Mouse (Mus musculus): ENCODE data around the gene Snrnp25. TPM values are rescaled to one million over a fixed set of nuclear protein-coding genes. Genes with fewer than 3 reads are reported as not detected.

The Snrnp25 gene
- polyA plus RNA-seq (2016; fragmentation: Nextera tagmentation; extraction: Ambion mirVana) = 94.7 and 107 TPM in 2 replicates

- Histone ChIP-seq H3K27me3 (ENCODE audit: low read depth, poor library complexity, severe bottlenecking) (peaks cover 5% of the 10 kb centered on the region; the same call in 1 of the 2 replicates), H3K4me1 (peaks cover 18% of the 10 kb centered on the region), H3K36me3 (peaks cover 35% of the 10 kb centered on the region), H3K27ac (replicated peaks) (peak within 1 kb of the TSS; percentile 84), H3K4me3 (peak within 1 kb of the TSS; percentile 81), H3K9me3 (replicated peaks) (no peaks in the 10 kb centered on the region)
- under 1% methylated on average over 52 of the region's 52 CpGs for WGBS
- DNase-seq (ENCODE audit: low spot score) = peak; percentile 97
These were observed at the start of gene Snrnp25 for GRCm38 (mm10) chr11:32205058-32205873. Gene Snrnp25, plus strand, starts transcription at chr11:32205415.

DNA sequence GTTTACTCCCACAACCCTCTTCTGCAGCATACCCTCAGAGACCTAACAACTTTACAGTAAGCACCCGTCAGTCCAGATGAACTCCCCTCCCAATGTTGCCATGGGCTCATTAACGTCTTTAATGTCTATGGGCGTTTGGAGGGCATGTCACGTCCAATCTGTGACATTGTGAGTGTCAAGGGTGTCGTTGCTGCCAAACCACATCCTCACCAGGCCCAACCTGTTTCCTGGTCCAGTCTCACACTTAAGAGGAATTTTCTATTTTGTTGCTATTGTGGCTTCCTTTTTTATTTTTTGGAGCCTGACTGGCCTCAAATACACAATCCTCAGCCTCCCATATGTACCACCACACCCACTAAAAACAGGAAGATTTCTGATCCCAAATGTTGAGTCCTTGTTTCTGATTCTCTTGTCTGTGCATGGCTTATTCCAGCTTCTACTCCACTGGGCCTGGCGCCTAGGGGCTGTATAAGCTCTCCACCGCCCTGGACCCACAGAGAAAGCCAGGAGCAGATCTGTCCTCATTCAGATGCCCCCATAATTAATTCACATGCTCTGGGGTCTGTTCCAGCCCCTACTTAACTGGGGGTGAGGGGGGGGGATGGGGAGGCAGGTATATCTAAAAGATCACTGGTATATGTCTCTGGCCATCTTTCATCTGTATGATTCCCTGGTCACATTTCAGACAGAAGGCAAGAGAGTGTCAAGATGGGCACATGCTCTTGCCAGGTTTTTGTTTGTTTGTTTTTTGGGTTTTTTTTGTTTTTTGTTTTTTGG lies 48.2 kb upstream of the Snrnp25 start:
- peaks cover 21% of the 10 kb centered on the region for H3K4me1 ChIP-seq
- no peaks in the 10 kb centered on the region for H3K36me3 ChIP-seq
- WGBS = 88% methylated on average over 7 of the region's 7 CpGs
- DNase-seq (ENCODE audit: low spot score) = no peak
- peak overlapping the region; percentile 67 for H3K27ac ChIP-seq (replicated peaks)
- peaks cover 30% of the 10 kb centered on the region for H3K27me3 ChIP-seq (ENCODE audit: low read depth, poor library complexity, severe bottlenecking)
- no peaks in the 10 kb centered on the region for H3K9me3 ChIP-seq (replicated peaks)
- H3K4me3 ChIP-seq = no peak overlapping the region

DNA sequence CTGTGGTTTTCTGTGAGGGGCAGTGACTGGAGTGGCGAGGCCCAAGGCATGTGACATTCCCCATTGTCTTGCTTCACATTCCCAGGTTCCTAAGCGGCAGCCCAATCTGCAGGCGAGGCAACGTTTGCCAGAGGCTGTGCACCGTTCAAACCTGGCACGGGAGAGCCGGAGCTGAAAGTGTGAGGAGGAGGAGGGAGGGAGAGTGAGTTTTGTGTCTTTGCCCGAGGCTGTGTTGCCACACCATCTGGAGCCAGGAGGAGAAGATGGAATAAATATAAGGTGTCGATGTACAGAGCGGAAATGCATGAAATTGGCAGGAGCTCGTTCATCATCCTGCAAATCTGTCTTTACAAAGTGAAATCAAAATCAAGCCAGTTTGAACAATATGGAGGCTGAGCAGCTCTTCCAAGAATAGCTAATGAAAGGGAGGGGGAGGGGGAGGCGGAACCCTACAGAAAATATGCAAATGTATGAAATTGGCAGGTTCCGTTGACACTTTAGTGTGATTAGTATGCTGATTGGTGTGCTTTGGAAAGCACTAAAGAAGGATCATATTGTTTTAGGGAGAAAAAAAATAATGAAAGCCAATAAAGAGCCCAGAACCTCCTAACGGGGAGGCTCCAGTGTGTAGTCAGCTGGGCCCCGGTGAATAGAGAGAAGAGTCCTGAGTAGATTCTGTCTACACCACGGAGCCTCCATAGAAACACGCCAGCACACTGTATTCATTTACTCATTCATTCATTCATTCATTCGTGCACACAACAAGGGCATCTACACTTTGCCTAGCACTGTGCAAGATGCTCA lies 47.2 kb upstream of the Snrnp25 start:
- peak overlapping the region; percentile 79 for H3K27ac ChIP-seq (replicated peaks)
- 68% methylated on average over 18 of the region's 18 CpGs for WGBS
- peak; percentile 32 for DNase-seq (ENCODE audit: low spot score)

DNA sequence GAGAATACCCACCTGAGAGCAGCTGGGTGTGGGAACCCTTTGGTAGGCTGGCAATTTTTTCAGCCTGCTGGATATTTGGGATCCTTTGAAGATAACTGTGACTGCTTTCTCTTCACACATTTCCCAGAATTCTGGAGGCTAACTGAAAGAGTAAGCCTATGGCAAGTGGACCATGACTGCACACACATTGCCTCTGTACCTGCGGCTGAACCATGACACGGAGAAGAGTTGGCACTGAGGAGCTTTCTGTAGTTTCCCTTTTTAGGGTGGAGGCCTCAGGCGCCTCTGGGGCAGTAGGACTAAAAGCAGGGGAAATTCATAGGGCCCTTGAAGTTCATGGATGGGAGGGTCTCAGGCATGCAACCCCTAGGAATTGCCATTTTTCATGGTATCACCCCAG lies 46.0 kb upstream of the Snrnp25 start:
- Histone ChIP-seq H3K4me1 (peaks cover 26% of the 10 kb centered on the region), H3K4me3 (no peak overlapping the region), H3K36me3 (no peaks in the 10 kb centered on the region), H3K27ac (replicated peaks) (no peak overlapping the region), H3K9me3 (replicated peaks) (no peaks in the 10 kb centered on the region), H3K27me3 (ENCODE audit: low read depth, poor library complexity, severe bottlenecking) (peaks cover 30% of the 10 kb centered on the region)
- WGBS = 94% methylated on average over 3 of the region's 3 CpGs
- DNase-seq (ENCODE audit: low spot score) = no peak

More for the DNA sequence above, 47.2 kb upstream of the Snrnp25 start:
- peaks cover 30% of the 10 kb centered on the region for H3K27me3 ChIP-seq (ENCODE audit: low read depth, poor library complexity, severe bottlenecking)
- no peaks in the 10 kb centered on the region for H3K36me3 ChIP-seq
- no peaks in the 10 kb centered on the region for H3K9me3 ChIP-seq (replicated peaks)
- H3K4me1 ChIP-seq = peaks cover 26% of the 10 kb centered on the region
- no peak overlapping the region for H3K4me3 ChIP-seq

- peaks cover 26% of the 10 kb centered on the region for H3K4me1 ChIP-seq
- no peaks in the 10 kb centered on the region for H3K9me3 ChIP-seq (replicated peaks)
- WGBS = 86% methylated on average over 7 of the region's 7 CpGs
- H3K36me3 ChIP-seq = no peaks in the 10 kb centered on the region
- no peak overlapping the region for H3K27ac ChIP-seq (replicated peaks)
- no peak for DNase-seq (ENCODE audit: low spot score)
- H3K27me3 ChIP-seq (ENCODE audit: low read depth, poor library complexity, severe bottlenecking) = peaks cover 30% of the 10 kb centered on the region
- H3K4me3 ChIP-seq = no peak overlapping the region
These were observed 44.9 kb upstream of the Snrnp25 start for GRCm38 (mm10) chr11:32160341-32160740.

- Histone ChIP-seq H3K4me1 (peaks cover 26% of the 10 kb centered on the region), H3K27ac (replicated peaks) (peak overlapping the region; percentile 81), H3K9me3 (replicated peaks) (no peaks in the 10 kb centered on the region), H3K36me3 (no peaks in the 10 kb centered on the region), H3K27me3 (ENCODE audit: low read depth, poor library complexity, severe bottlenecking) (peaks cover 30% of the 10 kb centered on the region), H3K4me3 (peak overlapping the region; percentile 48)
- DNase-seq (ENCODE audit: low spot score) = peak; percentile 34
- 10% methylated on average over 9 of the region's 9 CpGs for WGBS
These were observed 43.7 kb upstream of the Snrnp25 start for GRCm38 (mm10) chr11:32161500-32161899.

DNA sequence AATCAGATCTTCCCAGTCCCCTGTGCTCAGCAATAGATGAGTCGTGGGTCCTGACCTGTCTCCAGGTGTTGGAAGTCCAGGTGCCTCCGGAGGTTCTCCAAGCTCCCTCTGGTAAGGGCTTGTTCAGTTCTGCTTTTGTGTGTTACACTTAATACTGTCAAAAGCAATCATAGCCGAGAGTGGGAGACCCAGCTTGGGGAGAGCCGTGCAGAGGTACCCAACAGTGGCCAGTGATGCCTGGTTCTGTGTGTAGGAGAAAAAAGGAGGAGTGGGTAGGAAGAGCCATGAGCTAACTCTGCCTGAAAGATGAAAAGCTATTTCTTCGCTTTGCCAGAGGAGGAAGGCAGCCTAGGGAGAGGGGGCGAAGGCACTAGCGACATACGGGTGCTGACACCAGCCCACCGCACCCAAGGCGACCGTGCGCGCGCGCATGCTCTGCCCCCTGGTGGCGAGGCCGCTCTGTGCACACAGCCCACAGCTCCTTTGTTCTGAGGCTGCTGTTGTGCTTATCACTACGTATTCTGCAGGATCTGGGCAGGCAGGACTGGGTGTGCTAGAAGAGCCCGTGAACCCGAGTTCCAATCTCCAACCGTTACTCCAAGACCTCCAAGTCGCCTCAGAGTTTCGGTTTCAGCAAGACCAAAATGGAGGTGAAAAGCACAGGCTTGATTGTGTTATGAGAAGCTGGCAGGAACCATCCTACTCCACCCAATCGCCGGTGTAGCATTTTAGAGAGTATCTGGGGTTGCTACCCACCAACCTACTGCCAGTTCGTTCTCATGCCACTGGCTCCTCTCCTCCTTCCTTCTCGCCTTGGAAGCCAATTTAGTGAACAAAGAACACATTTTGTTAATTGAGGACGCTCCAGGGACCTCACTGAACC lies 43.1 kb upstream of the Snrnp25 start:
- peak; percentile 92 for DNase-seq (ENCODE audit: low spot score)
- WGBS = 14% methylated on average over 28 of the region's 28 CpGs
- Histone ChIP-seq H3K27ac (replicated peaks) (peak overlapping the region; percentile 81), H3K9me3 (replicated peaks) (no peaks in the 10 kb centered on the region), H3K4me3 (peak overlapping the region; percentile 48), H3K4me1 (peaks cover 24% of the 10 kb centered on the region), H3K36me3 (no peaks in the 10 kb centered on the region), H3K27me3 (ENCODE audit: low read depth, poor library complexity, severe bottlenecking) (peaks cover 30% of the 10 kb centered on the region)

DNA sequence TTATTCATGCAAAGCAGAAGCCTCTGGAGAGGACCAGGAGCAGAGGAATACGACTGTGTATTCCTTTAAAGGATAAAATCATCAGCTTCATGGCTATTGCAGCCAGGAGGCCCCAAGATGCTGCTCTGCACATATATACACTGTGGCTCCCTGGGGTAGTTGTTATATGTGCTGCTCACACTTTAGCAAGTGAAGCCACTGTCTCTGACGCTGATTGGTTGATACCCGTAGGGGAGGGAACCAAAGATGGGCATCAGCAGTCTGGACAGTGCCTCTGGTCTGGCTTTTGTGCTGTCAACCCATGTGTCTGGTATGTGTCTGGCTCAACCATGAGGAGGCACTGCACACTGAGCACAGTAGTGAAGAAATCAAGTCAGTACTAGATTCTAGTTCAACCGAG lies 38.5 kb upstream of the Snrnp25 start:
- Histone ChIP-seq H3K27me3 (ENCODE audit: low read depth, poor library complexity, severe bottlenecking) (peaks cover 3% of the 10 kb centered on the region), H3K4me3 (no peak overlapping the region), H3K9me3 (replicated peaks) (no peaks in the 10 kb centered on the region), H3K4me1 (peaks cover 9% of the 10 kb centered on the region), H3K27ac (replicated peaks) (no peak overlapping the region), H3K36me3 (no peaks in the 10 kb centered on the region)
- WGBS = 82% methylated on average over 4 of the region's 4 CpGs
- DNase-seq (ENCODE audit: low spot score) = no peak

- Histone ChIP-seq H3K9me3 (replicated peaks) (peaks cover 6% of the 10 kb centered on the region), H3K27me3 (ENCODE audit: low read depth, poor library complexity, severe bottlenecking) (no peaks in the 10 kb centered on the region), H3K4me3 (no peak overlapping the region), H3K4me1 (no peaks in the 10 kb centered on the region), H3K36me3 (no peaks in the 10 kb centered on the region), H3K27ac (replicated peaks) (no peak overlapping the region)
- DNase-seq (ENCODE audit: low spot score) = no peak
- 100% methylated on average over 1 of the region's 1 CpGs for WGBS
These were observed 26.7 kb upstream of the Snrnp25 start for GRCm38 (mm10) chr11:32178506-32178905.

- no peak overlapping the region for H3K4me3 ChIP-seq
- WGBS = 78% methylated on average over 4 of the region's 4 CpGs
- H3K36me3 ChIP-seq = no peaks in the 10 kb centered on the region
- no peaks in the 10 kb centered on the region for H3K27me3 ChIP-seq (ENCODE audit: low read depth, poor library complexity, severe bottlenecking)
- H3K9me3 ChIP-seq (replicated peaks) = peaks cover 5% of the 10 kb centered on the region
- no peak for DNase-seq (ENCODE audit: low spot score)
- H3K27ac ChIP-seq (replicated peaks) = no peak overlapping the region
- no peaks in the 10 kb centered on the region for H3K4me1 ChIP-seq
These were observed 24.0 kb upstream of the Snrnp25 start for GRCm38 (mm10) chr11:32181246-32181645.

DNA sequence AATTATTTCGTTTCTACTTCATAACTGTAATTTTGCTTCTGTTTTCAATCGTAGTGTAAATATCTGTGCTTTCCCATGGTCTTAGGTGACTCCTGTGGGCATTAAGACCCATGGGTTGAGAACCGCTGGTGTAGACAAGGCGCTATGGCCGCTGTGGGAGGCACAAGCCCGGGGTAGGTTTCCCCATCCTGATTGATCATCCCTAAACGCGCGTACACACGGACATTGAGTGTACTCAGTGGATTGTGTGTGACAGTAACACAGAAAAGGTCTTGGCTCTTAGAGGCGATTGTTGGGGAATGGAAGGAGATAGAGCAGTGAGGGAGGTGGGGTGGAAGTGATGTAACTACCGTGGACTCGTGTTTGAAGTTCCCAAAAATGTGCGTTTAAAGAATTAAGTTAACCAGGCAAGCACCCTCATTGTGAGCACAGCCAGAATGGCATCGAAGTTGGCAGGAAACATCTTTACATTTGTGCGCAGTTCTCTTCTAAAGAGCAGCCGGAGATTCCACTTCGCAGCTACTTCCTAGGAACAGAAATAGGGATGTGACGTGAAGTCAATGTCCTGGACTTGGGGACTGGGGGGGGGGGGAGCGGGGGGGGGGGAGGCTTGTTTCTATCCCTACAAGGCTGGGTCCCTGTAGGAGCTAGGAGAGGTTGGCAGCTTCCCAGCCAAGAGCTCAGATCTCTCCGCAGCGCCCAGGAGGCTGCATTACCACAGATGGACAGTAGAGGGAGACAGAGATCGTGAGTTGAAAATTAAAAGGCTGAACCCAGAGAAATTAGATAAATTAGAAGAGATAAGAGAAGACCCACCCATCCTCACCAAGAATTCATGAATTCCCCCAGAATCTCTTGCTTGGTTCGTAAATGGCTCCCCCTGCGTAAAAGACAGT lies 23.0 kb upstream of the Snrnp25 start:
- peaks cover 4% of the 10 kb centered on the region for H3K9me3 ChIP-seq (replicated peaks)
- no peaks in the 10 kb centered on the region for H3K36me3 ChIP-seq
- H3K4me3 ChIP-seq = no peak overlapping the region
- H3K27ac ChIP-seq (replicated peaks) = no peak overlapping the region
- H3K27me3 ChIP-seq (ENCODE audit: low read depth, poor library complexity, severe bottlenecking) = no peaks in the 10 kb centered on the region
- DNase-seq (ENCODE audit: low spot score) = peak; percentile 75
- WGBS = 49% methylated on average over 25 of the region's 25 CpGs
- no peaks in the 10 kb centered on the region for H3K4me1 ChIP-seq

Data from midbrain, embryonic 10.5 days (tissue).